Mouse (Mus musculus) gastrocnemius, postnatal 36 days (tissue): ENCODE data around the gene Smg6. TPM values are rescaled to one million over a fixed set of nuclear protein-coding genes. Genes with fewer than 3 reads are reported as not detected.

Source experiments
- DNase-seq, 2 experiments: peaks; one replicate each; pipeline ENCODE4 v3.0.0; 2022
- intact Hi-C: fragments of 180-260 bp; cut with DNase I; formaldehyde crosslinking; loops from one replicate; pipeline ENCODE4 v1.15.1; 2025
- microRNA-seq, 2 experiments: library from miRNA; unstranded; fragments of <30 nt; microRNA quantifications; one replicate each; pipeline ENCODE4 v1.2.0; 2021
- total RNA-seq, 2 experiments: library from RNA; stranded (reverse); gene quantifications; 2 replicates each; pipeline ENCODE4 v1.2.3; 2021

Gene Smg6
- total RNA-seq, 2 experiments from 2014 or later, result 8.4 to 11.4 TPM

GRCm38 (mm10) chr11:75199951-75200350, 274.3 kb downstream of the Smg6 start:
- DNase-seq, result no peak
- intact Hi-C loops, result no loop called here

DNA sequence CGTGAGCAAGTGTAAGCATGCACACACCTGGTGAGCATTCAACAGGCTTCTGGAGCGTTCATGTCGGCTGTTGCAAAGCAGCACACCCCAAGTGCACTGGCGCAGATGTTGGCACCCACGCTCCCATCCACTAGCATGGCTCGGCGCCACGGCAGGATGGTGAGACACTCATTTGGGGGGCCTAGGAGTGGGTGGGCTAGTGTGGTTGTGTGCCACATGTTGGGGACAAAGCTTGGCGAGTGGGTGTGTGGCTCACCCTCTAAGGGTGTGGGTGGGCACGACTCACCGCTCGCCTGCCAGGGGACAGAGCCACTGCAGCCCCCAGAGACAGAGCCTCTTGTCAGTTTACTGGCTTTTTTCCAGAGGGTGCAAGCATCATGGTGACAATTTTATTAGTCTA, 275.3 kb downstream of the Smg6 start:
- intact Hi-C loops, result no loop called here
- no peak for DNase-seq

GRCm38 (mm10) chr11:75201721-75202120, 276.1 kb downstream of the Smg6 start:
- intact Hi-C loops, result no loop called here
- no peak for DNase-seq

- intact Hi-C loops, result no loop called here
- DNase-seq, result no peak
These were observed 278.3 kb downstream of the Smg6 start for GRCm38 (mm10) chr11:75203926-75204325.

DNA sequence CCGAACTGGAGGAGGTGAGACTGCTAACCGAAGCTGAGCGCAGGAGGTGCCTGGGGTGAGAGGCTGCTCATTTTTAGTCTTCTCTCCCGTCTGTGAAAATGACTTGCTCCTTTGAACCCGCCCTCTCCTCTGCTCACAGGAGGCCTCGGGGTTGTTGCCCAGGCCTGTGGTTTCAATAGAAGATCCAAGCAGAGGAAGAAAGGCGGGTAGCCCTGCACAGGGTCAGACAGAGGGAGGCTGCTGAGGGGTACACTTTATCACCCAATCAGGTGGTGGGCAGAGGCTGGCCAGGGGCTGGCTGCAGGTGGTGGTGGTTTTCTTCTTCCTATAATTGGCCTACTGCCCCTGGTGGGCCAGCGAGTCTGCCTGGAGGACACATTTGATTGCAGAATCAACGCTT, 278.8 kb downstream of the Smg6 start:
- no peak for DNase-seq
- intact Hi-C loops, result no loop called here

GRCm38 (mm10) chr11:75206347-75206746, 280.7 kb downstream of the Smg6 start:
- no peak for DNase-seq
- intact Hi-C loops, result no loop called here

DNA sequence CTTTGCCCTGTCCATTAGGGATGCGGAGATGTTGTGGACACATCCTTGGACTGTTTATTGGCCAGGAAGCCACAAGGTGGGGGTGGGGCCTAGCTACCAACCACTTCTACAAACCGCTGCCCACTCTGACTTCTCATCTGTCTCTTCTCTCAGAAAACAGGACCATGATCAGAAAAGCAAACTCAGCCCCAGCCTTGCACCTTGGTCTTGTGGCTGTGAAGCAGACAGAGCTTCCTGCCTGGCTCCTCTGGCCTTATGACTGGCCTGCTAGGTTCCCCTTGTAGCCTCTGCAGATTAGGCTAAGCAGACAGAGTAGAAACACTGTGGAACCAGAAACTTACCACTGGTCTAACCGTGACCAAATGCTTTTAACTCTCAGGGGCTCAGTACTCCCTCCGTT, 283.7 kb downstream of the Smg6 start:
- DNase-seq, result no peak
- intact Hi-C loops, result no loop called here

GRCm38 (mm10) chr11:75210093-75210492, 284.5 kb downstream of the Smg6 start:
- no peak for DNase-seq

GRCm38 (mm10) chr11:75210755-75211154, 285.1 kb downstream of the Smg6 start:
- no peak for DNase-seq
- intact Hi-C loops, result no loop called here

More at GRCm38 (mm10) chr11:75210093-75210492, 284.5 kb downstream of the Smg6 start:
- intact Hi-C loops, result no loop called here

DNA sequence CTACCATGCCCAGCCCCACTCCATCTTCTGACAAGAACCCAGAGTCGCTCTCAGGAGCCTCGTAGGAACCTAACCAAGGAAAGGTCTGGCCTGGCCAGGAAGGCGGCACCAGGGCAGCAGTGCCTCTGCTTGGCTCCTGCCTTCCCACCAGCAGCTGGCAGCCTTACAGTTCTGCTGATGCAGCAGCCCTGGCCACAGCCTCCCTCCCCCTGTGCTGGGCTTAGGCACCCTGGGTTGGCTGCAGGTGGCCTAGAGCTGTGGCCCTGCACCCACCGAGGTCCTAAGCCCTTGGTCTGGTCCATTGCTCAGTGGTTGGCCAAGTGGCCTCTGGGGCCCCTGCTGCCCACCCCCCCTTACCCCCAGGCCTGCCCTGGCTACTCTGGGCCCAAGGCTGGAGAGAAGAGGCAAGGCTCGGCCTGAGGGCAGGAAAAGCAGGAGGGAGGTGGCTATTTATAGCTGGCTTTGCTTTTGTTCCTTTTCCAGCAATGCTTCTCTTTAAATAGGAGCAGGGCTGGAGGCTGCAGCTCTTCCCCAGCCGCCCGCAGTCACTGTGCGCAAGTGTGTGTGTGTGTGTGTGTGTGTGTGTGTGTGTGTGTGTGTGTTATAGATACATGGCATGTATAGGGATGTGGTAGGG, 286.5 kb downstream of the Smg6 start:
- intact Hi-C loops, result no loop called here
- DNase-seq, result peak in 1 of 2 experiments; percentile 45

DNA sequence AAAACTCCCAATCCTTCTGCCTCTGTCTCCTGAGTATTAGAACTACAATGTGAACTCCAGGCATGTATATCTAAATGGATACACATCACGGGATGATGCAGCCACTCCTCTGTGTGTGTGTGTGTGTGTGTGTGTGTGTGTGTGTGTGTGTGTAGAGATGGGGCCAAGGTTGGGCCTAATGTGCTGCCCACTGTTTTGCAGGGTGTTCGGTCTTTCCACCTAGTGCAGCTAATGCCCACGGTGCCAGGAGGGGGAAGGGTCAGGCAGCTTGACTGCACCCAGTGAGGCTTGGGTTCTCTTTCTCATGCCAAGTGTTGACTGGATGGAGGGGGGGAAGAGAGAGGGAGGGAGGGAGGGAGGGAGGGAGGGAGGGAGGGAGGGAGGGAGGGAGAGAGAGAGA, 287.3 kb downstream of the Smg6 start:
- intact Hi-C loops, result no loop called here
- DNase-seq, result no peak

DNA sequence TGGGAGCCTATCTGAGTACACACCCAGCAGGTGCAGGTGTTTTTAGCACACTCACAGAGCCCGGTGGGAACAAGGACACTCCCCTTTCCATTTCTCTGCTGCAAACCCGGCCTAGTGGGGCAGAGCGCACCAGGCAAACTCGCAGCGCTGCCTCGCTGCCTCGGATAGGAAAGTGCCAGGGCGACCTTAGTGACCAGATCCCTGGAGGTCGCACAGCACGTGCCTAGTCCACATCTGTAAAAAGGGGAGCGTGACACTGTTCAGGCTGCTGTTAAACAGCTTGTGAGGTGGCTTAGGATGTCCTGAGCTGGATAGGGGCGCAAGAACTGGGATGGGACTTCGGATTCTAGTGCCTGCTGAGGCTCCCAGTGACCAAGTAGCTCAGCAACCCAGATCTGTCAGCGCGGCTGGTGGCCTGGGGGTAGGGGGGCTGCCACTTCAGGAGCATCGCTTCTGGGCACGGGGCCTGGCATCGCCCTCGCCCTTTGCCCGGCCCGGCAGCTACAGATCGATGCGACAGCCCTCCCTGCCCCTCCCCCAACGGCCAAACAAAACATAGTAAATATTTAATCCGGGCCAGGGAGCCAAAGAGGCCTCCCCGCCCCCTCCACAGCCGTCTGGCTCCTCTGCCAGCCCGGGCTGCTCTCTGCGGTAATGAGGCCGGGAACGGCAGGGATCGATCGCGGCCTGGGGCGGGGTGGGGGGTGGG, 287.9 kb downstream of the Smg6 start:
- peak in 1 of 2 experiments; percentile 24 for DNase-seq
- intact Hi-C loops, result no loop called here

Small RNA genes lying within 50 kb of the gene (microRNA-seq; reads per million reads assigned to microRNA genes)
- gene Mir132 (178 to 299 reads per million in 2 experiments), gene Mir212 (6.1 to 8.2 reads per million in 2 experiments)

Other genes starting within 250 kb of the Smg6 start
- gene Pafah1b1, start 201.2 kb upstream of the Smg6 start, total RNA-seq, result 100 to 1,000 TPM; 108 to 109 TPM
- 10 to 100 TPM in 1 of 2 experiments, 1 to 10 TPM in 1; 8.5 to 10.3 TPM for gene Mettl16, start 155.0 kb upstream of the Smg6 start, total RNA-seq
- gene Mnt, start 94.9 kb upstream of the Smg6 start, total RNA-seq, result 1 to 10 TPM; 6.4 to 7.1 TPM
- 1 to 10 TPM; 1.4 to 1.9 TPM for gene Sgsm2, start 28.8 kb upstream of the Smg6 start, total RNA-seq
- 10 to 100 TPM; 16.8 to 25.2 TPM for gene Tsr1, start 27.8 kb upstream of the Smg6 start, total RNA-seq
- 10 to 100 TPM; 18.6 to 18.9 TPM for gene Srr, start 125 bp downstream of the Smg6 start, total RNA-seq
- gene Hic1, start 243.7 kb downstream of the Smg6 start, total RNA-seq, result 1 to 10 TPM; 5.1 to 7.2 TPM